Mouse (Mus musculus): ENCODE measurements around the gene Zfp672. TPM values are rescaled to one million over a fixed set of nuclear protein-coding genes. Genes with fewer than 3 reads are reported as not detected.

The Zfp672 gene
- polyA plus RNA-seq, 1 experiment from 2014 or later: 27.1 TPM

DNA sequence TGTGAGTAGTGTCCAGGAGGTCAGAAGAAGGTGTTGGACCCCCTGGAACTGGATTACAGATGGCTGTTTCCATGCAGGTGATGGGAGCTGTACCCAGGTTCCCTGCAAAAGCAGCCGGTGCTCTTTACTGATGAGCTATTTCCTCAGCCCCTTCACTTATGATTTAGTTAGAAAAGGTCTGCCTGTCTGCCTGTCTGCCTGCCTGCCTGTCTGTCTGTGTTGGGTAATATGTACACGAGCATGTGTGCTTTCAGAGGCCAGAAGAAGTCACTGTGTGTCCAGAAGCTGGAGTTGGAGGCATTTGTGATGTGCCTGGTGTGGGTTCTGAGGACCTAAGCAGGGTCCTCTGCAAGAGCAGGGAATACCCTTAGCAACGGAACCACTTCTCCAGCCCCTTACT lies 23.6 kb upstream of the Zfp672 start:
- H3K27ac ChIP-seq (replicated peaks): no peak overlapping the region
- H3K4me3 ChIP-seq: no peak overlapping the region
- H3K36me3 ChIP-seq (replicated peaks): 0 out of 2 replicates have a peak, but pooled peaks cover 5% of the 10 kb centered on the region
- H3K27me3 ChIP-seq (replicated peaks; ENCODE audit: low read depth, poor library complexity, severe bottlenecking): no peaks in the 10 kb centered on the region
- 84% methylated on average over 3 of the region's 3 CpGs for WGBS
- no peak for DNase-seq (ENCODE audit: low spot score)
- no peaks in the 10 kb centered on the region for H3K9me3 ChIP-seq
- H3K4me1 ChIP-seq: no peaks in the 10 kb centered on the region

DNA sequence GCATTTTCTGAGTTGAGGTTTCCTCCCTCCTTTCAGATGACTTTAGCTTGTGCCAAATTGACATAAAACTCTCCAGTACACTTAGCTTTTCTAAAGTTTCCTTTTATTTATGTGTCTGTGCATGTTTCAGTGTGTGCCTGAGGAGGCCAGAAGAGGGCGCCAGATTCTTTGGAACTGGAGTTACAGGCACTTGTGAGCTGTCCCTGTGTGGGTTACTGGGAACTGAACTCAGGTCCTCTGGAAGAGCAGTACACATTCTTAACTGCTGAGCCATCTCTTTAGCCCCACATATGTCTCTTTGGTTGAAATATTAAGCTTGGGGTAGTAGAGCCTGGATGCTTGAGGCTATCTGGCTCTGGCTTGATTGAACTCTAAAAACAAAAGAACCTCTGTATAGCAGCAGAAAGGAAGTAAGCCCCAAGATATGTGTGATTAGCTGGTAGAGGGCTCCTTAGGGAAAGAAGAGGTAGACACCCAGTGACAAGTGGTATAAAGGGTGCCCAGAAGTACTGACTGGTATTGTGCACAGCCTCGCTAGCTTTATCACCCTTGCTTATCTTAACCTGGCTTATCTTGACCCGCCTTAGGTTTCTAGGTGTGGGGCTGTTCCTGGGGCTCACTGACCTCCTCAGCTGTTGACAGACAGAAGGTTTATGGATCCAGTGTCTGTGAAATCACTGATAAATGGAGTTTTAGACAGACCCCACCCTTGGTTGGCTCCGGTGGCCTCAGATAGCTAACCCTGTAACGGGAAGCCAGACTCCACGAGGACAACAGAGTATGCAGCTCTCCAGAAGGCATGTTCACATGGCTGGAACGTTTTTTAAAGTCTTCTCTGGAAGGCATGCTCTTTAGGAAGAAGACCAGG lies 22.8 kb upstream of the Zfp672 start:
- 69% methylated on average over 7 of the region's 7 CpGs for WGBS
- no peaks in the 10 kb centered on the region for H3K4me1 ChIP-seq
- DNase-seq (ENCODE audit: low spot score): peak; percentile 22
- H3K27me3 ChIP-seq (replicated peaks; ENCODE audit: low read depth, poor library complexity, severe bottlenecking): no peaks in the 10 kb centered on the region
- H3K4me3 ChIP-seq: no peak overlapping the region
- H3K36me3 ChIP-seq (replicated peaks): peaks cover 8% of the 10 kb centered on the region; the same call in 1 of the 2 replicates
- H3K27ac ChIP-seq (replicated peaks): no peak overlapping the region
- H3K9me3 ChIP-seq: no peaks in the 10 kb centered on the region

DNA sequence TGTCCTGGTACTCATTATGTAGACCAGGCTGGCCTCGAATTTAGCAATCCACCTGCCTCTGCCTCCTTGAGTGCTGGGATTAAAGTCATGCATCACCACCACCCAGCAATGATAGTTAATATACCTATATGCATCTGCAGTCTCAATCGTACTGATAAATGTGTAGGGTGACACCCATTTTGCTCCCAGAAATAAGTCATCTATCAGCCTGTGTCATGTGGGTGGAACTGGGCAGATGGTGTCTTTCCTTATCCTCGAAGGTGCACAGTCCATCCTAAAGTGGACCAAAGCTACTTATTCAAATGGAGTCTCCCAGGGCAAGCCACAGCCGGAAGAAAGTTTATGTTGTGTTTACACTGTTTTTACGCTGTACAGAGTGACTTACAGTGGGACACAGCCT lies 21.0 kb upstream of the Zfp672 start:
- WGBS: 87% methylated on average over 5 of the region's 5 CpGs
- Histone ChIP-seq H3K36me3 (replicated peaks) (peaks cover 25% of the 10 kb centered on the region), H3K4me3 (no peak overlapping the region)

GRCm38 (mm10) chr11:58350628-58351027 lies 20.5 kb upstream of the Zfp672 start:
- no peak for DNase-seq (ENCODE audit: low spot score)

More for the DNA sequence above, 21.0 kb upstream of the Zfp672 start:
- H3K27ac ChIP-seq (replicated peaks): no peak overlapping the region
- no peaks in the 10 kb centered on the region for H3K9me3 ChIP-seq
- H3K27me3 ChIP-seq (replicated peaks; ENCODE audit: low read depth, poor library complexity, severe bottlenecking): no peaks in the 10 kb centered on the region
- DNase-seq (ENCODE audit: low spot score): no peak
- no peaks in the 10 kb centered on the region for H3K4me1 ChIP-seq

DNA sequence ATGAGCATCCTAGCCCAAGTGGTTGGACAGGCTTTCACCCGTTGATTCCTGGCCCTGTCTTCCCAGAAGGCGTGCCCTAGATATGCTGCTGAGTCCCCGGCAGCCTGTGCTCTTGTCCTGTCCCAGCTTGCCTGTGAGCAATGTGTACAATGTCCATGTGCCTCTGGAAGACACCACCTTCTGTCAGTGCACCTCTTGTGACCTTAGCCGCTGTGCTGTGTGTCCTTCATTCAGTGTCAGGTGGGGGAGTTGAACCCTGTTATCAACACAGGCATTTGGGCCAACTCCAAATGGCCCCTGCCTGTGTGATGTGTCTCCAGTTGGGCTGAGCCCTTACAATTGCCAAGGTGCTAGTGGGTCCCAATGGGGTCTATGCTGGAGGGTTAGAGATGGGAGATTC lies 16.6 kb upstream of the Zfp672 start:
- WGBS: 87% methylated on average over 4 of the region's 4 CpGs
- H3K27me3 ChIP-seq (replicated peaks; ENCODE audit: low read depth, poor library complexity, severe bottlenecking): no peaks in the 10 kb centered on the region
- DNase-seq (ENCODE audit: low spot score): no peak
- H3K4me3 ChIP-seq: no peak overlapping the region
- no peaks in the 10 kb centered on the region for H3K9me3 ChIP-seq
- H3K36me3 ChIP-seq (replicated peaks): peaks cover 63% of the 10 kb centered on the region
- H3K27ac ChIP-seq (replicated peaks): no peak overlapping the region
- no peaks in the 10 kb centered on the region for H3K4me1 ChIP-seq

More at GRCm38 (mm10) chr11:58350628-58351027, 20.5 kb upstream of the Zfp672 start:
- H3K27me3 ChIP-seq (replicated peaks; ENCODE audit: low read depth, poor library complexity, severe bottlenecking): no peaks in the 10 kb centered on the region
- H3K36me3 ChIP-seq (replicated peaks): peaks cover 31% of the 10 kb centered on the region
- H3K27ac ChIP-seq (replicated peaks): no peak overlapping the region
- no peaks in the 10 kb centered on the region for H3K4me1 ChIP-seq
- WGBS: 69% methylated on average over 4 of the region's 4 CpGs
- H3K9me3 ChIP-seq: no peaks in the 10 kb centered on the region
- no peak overlapping the region for H3K4me3 ChIP-seq

GRCm38 (mm10) chr11:58334746-58335145 lies 4.6 kb upstream of the Zfp672 start:
- Histone ChIP-seq H3K4me1 (peaks cover 20% of the 10 kb centered on the region), H3K36me3 (replicated peaks) (peaks cover 77% of the 10 kb centered on the region), H3K9me3 (no peaks in the 10 kb centered on the region), H3K27me3 (replicated peaks; ENCODE audit: low read depth, poor library complexity, severe bottlenecking) (no peaks in the 10 kb centered on the region), H3K27ac (replicated peaks) (no peak overlapping the region), H3K4me3 (no peak overlapping the region)
- DNase-seq (ENCODE audit: low spot score): no peak
- 86% methylated on average over 3 of the region's 3 CpGs for WGBS

GRCm38 (mm10) chr11:58331546-58331945 lies 1.4 kb upstream of the Zfp672 start:
- peak overlapping the region; percentile 91 for H3K4me3 ChIP-seq
- DNase-seq (ENCODE audit: low spot score): no peak
- peaks cover 32% of the 10 kb centered on the region for H3K4me1 ChIP-seq
- WGBS: 85% methylated on average over 6 of the region's 6 CpGs
- H3K9me3 ChIP-seq: 0 out of 2 replicates have a peak, but pooled peaks cover 4% of the 10 kb centered on the region
- H3K27ac ChIP-seq (replicated peaks): no peak overlapping the region
- H3K27me3 ChIP-seq (replicated peaks; ENCODE audit: low read depth, poor library complexity, severe bottlenecking): no peaks in the 10 kb centered on the region
- H3K36me3 ChIP-seq (replicated peaks): peaks cover 64% of the 10 kb centered on the region

DNA sequence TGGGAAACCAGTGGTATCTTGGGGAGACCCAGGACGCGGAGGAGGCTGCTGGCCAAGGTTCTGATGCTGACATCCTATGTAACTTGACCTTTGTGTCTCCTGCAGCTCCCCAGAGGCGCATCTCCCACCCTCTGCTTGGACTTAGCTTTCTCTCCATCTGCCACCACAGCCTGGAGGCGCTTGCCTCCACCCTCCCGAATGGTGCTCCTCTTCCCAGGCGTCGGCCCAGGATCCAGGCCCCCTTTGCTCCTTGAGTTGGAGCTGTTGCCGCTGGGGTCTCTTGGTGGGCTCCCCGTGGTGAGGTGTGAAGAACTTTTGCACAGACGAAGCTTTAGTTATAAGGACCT lies 983 bp upstream of the Zfp672 start:
- no peak for DNase-seq (ENCODE audit: low spot score)
- Histone ChIP-seq H3K36me3 (replicated peaks) (peaks cover 64% of the 10 kb centered on the region), H3K4me1 (peaks cover 32% of the 10 kb centered on the region), H3K27me3 (replicated peaks; ENCODE audit: low read depth, poor library complexity, severe bottlenecking) (no peaks in the 10 kb centered on the region), H3K27ac (replicated peaks) (peak overlapping the region; percentile 92), H3K9me3 (0 out of 2 replicates have a peak, but pooled peaks cover 4% of the 10 kb centered on the region), H3K4me3 (peak overlapping the region; percentile 91)
- 17% methylated on average over 10 of the region's 10 CpGs for WGBS

GRCm38 (mm10) chr11:58329906-58330275 lies 248 bp downstream of the Zfp672 start:
- H3K4me1 ChIP-seq: peaks cover 32% of the 10 kb centered on the region
- WGBS: under 1% methylated on average over 21 of the region's 21 CpGs
- 0 out of 2 replicates have a peak, but pooled peaks cover 4% of the 10 kb centered on the region for H3K9me3 ChIP-seq
- peaks cover 56% of the 10 kb centered on the region for H3K36me3 ChIP-seq (replicated peaks)
- DNase-seq (ENCODE audit: low spot score): no peak
- no peaks in the 10 kb centered on the region for H3K27me3 ChIP-seq (replicated peaks; ENCODE audit: low read depth, poor library complexity, severe bottlenecking)
- H3K4me3 ChIP-seq: peak overlapping the region; percentile 91
- H3K27ac ChIP-seq (replicated peaks): peak overlapping the region; percentile 92

- H3K4me3 ChIP-seq: no peak overlapping the region
Observed at GRCm38 (mm10) chr11:58326781-58327180, 3.4 kb downstream of the Zfp672 start.

DNA sequence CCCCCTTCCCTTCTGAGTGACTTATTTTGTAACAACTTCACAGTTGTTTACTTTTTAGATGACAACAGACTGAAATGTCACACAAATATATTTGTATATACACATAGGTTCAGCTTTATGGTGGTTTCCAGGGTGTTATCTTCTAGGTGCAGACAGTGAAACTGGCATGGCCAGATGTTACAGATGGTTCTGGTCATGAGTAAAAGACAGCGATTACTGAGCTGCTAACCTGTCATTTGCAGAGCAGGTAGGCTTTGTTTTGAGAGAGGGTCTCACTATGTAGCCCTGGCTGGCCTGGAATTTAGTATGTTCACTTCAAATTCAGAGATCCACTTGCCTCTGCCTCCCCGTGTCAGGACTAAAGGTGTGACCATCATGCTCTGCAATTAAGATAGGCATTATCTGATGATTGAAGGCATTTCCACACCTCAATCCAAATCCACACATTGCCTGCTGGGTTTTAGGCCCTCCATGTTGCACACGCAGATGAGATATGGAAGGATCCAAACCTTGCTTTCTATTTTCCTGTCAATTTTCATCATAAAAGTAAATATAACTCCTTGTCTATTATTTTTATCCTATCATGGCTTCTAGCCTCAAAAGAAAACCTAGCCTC lies 5.4 kb downstream of the Zfp672 start:
- WGBS: 92% methylated on average over 3 of the region's 3 CpGs
- Histone ChIP-seq H3K27ac (replicated peaks) (no peak overlapping the region), H3K27me3 (replicated peaks; ENCODE audit: low read depth, poor library complexity, severe bottlenecking) (no peaks in the 10 kb centered on the region), H3K9me3 (0 out of 2 replicates have a peak, but pooled peaks cover 4% of the 10 kb centered on the region), H3K4me3 (no peak overlapping the region), H3K4me1 (peaks cover 31% of the 10 kb centered on the region), H3K36me3 (replicated peaks) (peaks cover 23% of the 10 kb centered on the region)
- DNase-seq (ENCODE audit: low spot score): no peak

More at GRCm38 (mm10) chr11:58326781-58327180, 3.4 kb downstream of the Zfp672 start:
- H3K36me3 ChIP-seq (replicated peaks): peaks cover 25% of the 10 kb centered on the region
- H3K9me3 ChIP-seq: 0 out of 2 replicates have a peak, but pooled peaks cover 4% of the 10 kb centered on the region
- 91% methylated on average over 3 of the region's 3 CpGs for WGBS
- no peak for DNase-seq (ENCODE audit: low spot score)
- H3K27ac ChIP-seq (replicated peaks): no peak overlapping the region
- H3K4me1 ChIP-seq: peaks cover 38% of the 10 kb centered on the region
- no peaks in the 10 kb centered on the region for H3K27me3 ChIP-seq (replicated peaks; ENCODE audit: low read depth, poor library complexity, severe bottlenecking)

DNA sequence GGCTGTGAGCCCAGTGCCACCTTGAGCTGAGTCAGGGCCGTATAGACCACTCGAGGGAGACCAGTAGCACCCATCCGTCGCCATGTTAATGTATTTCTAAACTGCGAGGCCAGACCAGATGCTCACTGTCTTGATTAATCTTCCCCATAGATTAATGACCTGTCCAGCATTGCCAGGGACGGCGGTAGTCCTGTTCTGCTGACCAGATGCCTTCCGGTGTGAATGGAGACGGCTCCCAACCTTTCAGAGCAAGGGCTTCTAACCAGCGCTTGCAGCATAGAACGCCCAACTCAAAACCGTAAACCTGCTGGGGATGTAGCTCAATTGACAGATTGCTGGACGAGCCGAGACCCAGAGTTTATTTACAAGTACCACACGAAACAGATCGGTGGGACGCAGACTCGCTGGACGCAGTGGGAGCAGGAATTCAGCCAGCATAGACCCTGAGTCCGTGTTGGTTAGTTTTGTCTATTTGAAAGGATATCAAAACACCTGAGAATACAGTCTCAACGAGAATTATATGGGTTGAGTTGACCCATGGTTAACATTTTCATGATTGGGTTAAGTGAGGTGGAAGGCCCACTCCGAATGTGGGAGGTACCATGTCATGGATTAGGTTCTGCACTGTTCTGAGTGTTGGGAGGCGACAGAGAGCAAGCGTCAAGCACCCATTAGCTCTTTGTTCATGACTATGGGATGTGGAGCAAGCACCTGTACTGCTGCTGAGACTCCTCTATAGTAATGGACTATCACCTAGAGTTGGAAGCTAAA lies 6.4 kb downstream of the Zfp672 start:
- Histone ChIP-seq H3K4me1 (peaks cover 21% of the 10 kb centered on the region), H3K27ac (replicated peaks) (peak overlapping the region; percentile 88), H3K27me3 (replicated peaks; ENCODE audit: low read depth, poor library complexity, severe bottlenecking) (no peaks in the 10 kb centered on the region), H3K4me3 (peak overlapping the region; percentile 81), H3K9me3 (0 out of 2 replicates have a peak, but pooled peaks cover 4% of the 10 kb centered on the region), H3K36me3 (replicated peaks) (peaks cover 30% of the 10 kb centered on the region)
- DNase-seq (ENCODE audit: low spot score): no peak
- 16% methylated on average over 24 of the region's 24 CpGs for WGBS

Measured in embryonic facial prominence, embryonic 10.5 days (tissue).